Mouse (Mus musculus) adrenal gland, adult 18-20 months (tissue): ENCODE measurements around the gene Thbs3. TPM values are rescaled to one million over a fixed set of nuclear protein-coding genes. Genes with fewer than 3 reads are reported as not detected.

Experiments
- DNase-seq, 2 experiments: peaks; one replicate each; pipeline ENCODE4 v3.0.0; 2021 to 2022; ENCODE audit warnings: low spot score in 2 of 2
- microRNA-seq, 2 experiments: library from miRNA; unstranded; fragments of <30 nt; microRNA quantifications; one replicate each; pipeline ENCODE4 v1.2.0; 2021; ENCODE audit warnings: borderline number of aligned reads in 2 of 2
- total RNA-seq, 2 experiments: library from RNA; stranded (reverse); gene quantifications; 1 replicate in 1 of 2; 2 replicates in 1 of 2; pipeline ENCODE4 v1.2.3; 2021

Thbs3 gene
- total RNA-seq, 2 experiments from 2014 or later, result 7.9 to 14.5 TPM

DNA sequence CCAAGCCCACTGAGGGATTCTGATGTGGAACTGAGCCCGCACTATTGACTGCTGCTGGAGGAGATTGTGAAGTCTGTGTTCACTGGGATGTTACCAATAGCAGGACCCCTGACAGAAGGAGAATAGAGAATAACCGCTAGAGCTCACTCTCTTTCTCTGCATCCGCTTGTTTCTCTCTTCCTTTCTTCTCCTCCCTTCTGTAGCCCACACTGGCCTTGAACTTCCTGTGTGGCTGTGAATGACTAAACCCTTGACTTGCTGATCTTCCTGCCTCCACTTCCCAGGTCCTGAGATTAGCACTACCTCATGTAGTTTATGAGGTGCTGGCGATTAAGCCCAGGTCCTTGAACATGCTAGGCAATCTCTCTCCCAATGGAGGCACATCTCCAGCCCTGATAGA lies 32.5 kb downstream of the Thbs3 start:
- DNase-seq, result no peak

DNA sequence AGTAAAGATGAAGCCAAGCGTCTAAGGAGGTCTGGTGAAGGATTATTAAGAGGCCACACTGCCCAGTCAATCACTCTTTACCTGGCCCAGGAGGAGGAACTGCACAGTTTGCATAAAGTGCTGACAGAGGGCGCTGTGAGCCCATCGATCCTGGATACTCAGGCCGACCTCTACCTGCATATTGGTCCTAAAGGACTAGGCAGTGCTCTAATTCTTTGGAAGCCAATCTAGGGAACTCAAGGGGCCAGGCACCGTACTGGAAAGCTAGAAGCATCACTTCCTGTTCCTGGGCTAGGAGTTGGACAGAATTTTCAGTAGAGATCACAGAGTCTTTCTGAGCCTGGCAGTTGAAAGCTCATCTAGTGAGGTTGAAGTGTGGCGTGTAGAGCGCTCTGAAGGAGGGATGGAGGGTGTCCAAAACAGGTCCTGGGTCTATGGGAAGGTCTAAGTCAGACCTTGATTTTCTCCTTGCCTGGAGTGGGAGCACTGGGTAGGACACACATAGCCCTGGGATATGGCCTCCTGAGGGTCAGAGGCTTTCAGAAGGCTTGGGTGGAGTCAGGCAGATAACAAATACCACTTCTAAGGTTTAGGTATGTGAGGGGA lies 35.6 kb downstream of the Thbs3 start:
- peak; percentile 53 to 54 for DNase-seq

DNA sequence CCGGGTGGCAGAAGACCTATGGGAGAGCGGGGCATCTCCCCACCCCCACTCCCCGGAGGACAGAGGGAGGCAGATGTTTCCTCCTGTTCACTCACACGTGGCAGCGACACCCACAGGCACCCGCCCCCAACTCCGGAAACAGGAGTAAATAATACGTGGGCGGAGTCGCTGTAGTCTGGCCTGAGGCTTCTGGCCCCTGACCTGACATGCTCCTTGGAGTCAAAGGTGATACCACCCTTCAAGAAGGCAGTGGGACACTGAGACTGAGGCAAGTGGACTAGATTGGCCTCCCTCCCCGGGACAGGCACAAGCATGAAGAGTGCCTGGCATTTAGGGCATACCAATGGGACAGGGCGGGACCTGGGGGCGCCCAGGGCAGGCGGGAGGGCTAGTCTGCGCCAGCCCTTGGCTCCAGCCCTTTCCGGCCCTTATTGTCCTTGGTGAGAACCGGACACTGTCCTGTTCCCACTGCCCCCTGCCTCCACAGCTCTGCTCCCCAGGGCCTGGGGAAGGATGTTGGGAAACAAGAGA lies 36.5 kb downstream of the Thbs3 start:
- DNase-seq, result peak in 1 of 2 experiments; percentile 40

GRCm38 (mm10) chr3:89254994-89255393 lies 40.0 kb downstream of the Thbs3 start:
- no peak for DNase-seq

GRCm38 (mm10) chr3:89256177-89256576 lies 41.2 kb downstream of the Thbs3 start:
- DNase-seq, result no peak

DNA sequence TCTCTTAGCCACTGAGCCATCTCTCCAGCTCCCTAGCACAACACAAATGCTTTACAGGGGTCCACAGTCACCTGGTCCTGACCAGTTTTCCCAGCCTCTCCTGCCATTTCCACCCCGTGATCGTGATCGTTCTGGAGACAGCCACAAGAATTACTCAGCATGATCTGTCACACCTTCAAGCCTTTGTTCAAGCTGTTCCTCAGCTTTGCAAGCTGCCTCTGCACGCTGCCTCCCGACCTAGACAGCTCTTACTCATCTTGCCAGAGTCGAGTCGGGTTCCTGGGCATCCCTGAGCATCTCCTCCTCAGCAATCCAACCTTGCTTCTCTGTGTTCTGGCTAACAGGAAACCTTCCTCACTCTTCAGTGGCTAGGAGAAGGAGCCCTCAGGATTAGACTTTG lies 44.1 kb downstream of the Thbs3 start, which contains the start of gene Dpm3:
TSS of gene Dpm3 (plus strand) at position 283 of the 400 bp plus-strand sequence.
- DNase-seq, result no peak

DNA sequence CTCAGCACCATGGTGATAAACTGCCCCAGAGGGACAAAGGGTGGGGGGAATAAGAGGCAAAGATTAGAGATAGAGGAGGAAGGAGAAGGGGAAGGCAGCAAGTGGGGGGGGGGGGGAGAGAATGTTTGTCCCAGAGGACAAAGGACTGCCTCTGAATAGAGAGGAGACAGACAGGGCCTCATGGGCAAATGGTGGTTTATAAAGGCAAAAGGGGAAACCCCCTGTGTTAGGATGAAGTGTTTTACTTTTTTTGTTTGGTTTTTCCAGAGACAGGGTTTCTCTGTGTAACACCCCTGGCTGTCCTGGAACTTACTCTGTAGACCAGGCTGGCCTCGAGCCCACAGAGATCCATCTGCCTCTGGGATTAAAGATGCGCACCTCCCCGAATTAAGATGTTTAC lies 45.2 kb downstream of the Thbs3 start:
- DNase-seq, result no peak

GRCm38 (mm10) chr3:89262417-89262816 lies 47.4 kb downstream of the Thbs3 start:
- no peak for DNase-seq

- peak; percentile 69 to 70 for DNase-seq
Measured at GRCm38 (mm10) chr3:89266439-89266893, 51.5 kb downstream of the Thbs3 start.

DNA sequence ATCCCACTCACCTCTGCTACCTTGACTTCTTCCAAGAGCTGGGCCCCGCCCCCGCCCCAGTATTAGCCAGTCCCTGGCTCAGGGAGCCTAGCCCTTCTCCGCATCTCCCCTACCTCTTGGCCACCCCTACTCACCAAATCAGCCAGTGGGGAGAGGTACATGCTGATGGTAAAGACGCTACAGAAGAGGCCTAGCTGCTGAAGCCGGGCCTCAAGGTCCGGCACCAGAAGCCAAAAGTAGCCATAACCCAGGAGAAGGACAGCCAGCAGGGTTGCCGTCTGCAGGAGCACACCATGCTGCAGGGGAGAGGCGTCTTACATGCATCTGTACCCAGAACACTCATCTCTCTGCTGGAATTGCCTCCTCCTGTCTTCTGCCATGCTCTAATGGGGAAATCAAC lies 53.9 kb downstream of the Thbs3 start:
- DNase-seq, result no peak

GRCm38 (mm10) chr3:89270051-89270755 lies 55.2 kb downstream of the Thbs3 start, which contains the start of gene Slc50a1:
Gene Slc50a1 (minus strand): TSS chr3:89270570.
- DNase-seq, result peak; percentile 86 to 89

DNA sequence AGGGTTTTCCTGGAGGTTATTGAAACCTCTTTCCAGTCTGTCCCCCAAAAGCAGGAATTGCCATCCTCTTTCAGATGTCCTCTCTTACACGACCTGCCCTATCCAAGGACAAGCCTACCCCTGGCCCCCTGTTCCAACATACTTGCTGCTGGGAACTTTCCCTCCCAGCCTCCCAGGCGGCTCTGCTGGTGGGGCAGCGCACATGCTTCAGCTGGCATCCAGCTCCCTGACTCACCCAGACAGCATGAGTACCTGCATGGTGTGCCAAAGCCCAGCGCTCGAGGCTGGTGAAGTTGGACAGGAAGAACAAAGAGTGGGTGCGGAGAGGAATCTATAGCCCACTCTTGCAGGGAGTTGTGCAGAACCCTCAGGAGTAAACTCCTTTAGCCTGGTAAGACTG lies 55.9 kb downstream of the Thbs3 start:
- DNase-seq, result peak; percentile 47 to 49

DNA sequence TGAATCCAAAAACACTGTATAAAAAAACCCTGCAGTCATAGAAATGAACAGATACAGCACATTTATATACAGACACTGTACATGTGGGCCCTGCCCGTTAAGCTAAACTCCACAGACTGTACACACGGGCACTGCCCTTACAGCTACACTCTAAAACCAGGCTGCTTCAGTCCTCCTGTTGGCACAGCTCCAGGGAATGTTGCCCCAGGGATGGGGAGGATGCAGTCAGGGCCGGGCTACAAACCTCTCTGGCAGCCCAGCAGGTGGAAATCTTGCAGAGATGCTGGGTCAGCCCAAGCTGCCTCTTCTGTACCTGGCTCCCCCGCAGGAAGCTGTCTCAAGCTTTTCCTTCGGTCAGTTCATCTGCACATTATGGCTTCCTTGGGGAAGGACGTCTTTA lies 56.8 kb downstream of the Thbs3 start:
- DNase-seq, result no peak

DNA sequence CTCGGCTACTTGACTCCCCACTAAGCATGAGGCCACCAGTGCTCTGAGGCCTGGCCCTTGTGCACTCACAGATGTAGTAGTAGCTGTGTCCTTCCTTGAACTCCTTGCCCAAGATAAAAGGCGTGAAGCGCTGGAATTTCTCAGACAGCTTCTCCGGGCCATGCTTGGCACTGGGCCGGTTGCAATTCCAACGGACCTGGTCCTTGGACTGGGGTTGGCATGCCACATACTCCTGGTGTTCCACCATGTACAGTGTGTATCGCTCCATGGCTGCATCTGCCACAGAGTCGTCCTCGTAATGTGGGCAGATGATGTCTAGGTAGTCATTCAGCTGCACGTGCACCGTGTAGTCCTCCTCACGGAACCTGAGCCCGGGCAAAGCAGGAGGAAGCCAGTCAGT lies 61.1 kb downstream of the Thbs3 start:
- no peak for DNase-seq

Small RNA genes lying within 50 kb of the gene (microRNA-seq; reads per million reads assigned to microRNA genes)
- gene Mir92b, result 46.8 to 66.1 reads per million in 2 experiments

Other genes with a start within 250 kb of the Thbs3 start
- 10 to 100 TPM; 34.5 to 35.7 TPM for gene Rusc1, start 121.9 kb upstream of the Thbs3 start, total RNA-seq
- not detected for gene Gm43738, start 114.1 kb upstream of the Thbs3 start, total RNA-seq
- gene Fdps, start 113.2 kb upstream of the Thbs3 start, total RNA-seq, result 100 to 1,000 TPM; 213 to 346 TPM
- not detected for gene Pklr, start 79.0 kb upstream of the Thbs3 start, total RNA-seq
- gene Hcn3, start 55.0 kb upstream of the Thbs3 start, total RNA-seq, result 1 to 10 TPM; 2.6 to 7.7 TPM
- 10 to 100 TPM; 45.3 to 64.8 TPM for gene Clk2, start 50.4 kb upstream of the Thbs3 start, total RNA-seq
- gene Scamp3, start 37.7 kb upstream of the Thbs3 start, total RNA-seq, result 10 to 100 TPM; 72.1 to 87.0 TPM
- gene Fam189b, start 32.0 kb upstream of the Thbs3 start, total RNA-seq, result 10 to 100 TPM; 15.4 to 16.2 TPM
- 10 to 100 TPM; 57.1 to 61.9 TPM for gene Gba, start 12.3 kb upstream of the Thbs3 start, total RNA-seq
- gene Mtx1, start 11.9 kb downstream of the Thbs3 start, total RNA-seq, result 100 to 1,000 TPM; 141 to 148 TPM
- gene Muc1, start 13.9 kb downstream of the Thbs3 start, total RNA-seq, result under 1 TPM; 0.23 to 0.35 TPM
- gene Krtcap2, start 30.8 kb downstream of the Thbs3 start, total RNA-seq, result 100 to 1,000 TPM; 108 to 123 TPM
- 1 to 10 TPM; 1.7 to 2.9 TPM for gene Trim46, start 31.1 kb downstream of the Thbs3 start, total RNA-seq
- 100 to 1,000 TPM; 119 to 122 TPM for gene Dpm3, start 44.2 kb downstream of the Thbs3 start, total RNA-seq
- 10 to 100 TPM; 40.9 to 52.4 TPM for gene Slc50a1, start 55.4 kb downstream of the Thbs3 start, total RNA-seq
- 10 to 100 TPM; 12.2 to 12.6 TPM for gene Efna1, start 66.0 kb downstream of the Thbs3 start, total RNA-seq
- under 1 TPM in 1 of 2 experiments, not detected in 1; 0.42 TPM for gene Efna3, start 107.8 kb downstream of the Thbs3 start, total RNA-seq
- gene Efna4, start 122.8 kb downstream of the Thbs3 start, total RNA-seq, result 1 to 10 TPM in 1 of 2 experiments, under 1 TPM in 1; 0.43 to 1.1 TPM
- 10 to 100 TPM; 56.3 to 87.6 TPM for gene Adam15, start 134.8 kb downstream of the Thbs3 start, total RNA-seq
- gene Dcst2, start 146.8 kb downstream of the Thbs3 start, total RNA-seq, result under 1 TPM; 0.80 to 0.93 TPM
- gene Dcst1, start 150.1 kb downstream of the Thbs3 start, total RNA-seq, result 1 to 10 TPM in 1 of 2 experiments, under 1 TPM in 1; 0.46 to 1.4 TPM
- gene Zbtb7b, start 179.6 kb downstream of the Thbs3 start, total RNA-seq, result 100 to 1,000 TPM in 1 of 2 experiments, 10 to 100 TPM in 1; 89.7 to 101 TPM
- under 1 TPM in 1 of 2 experiments, not detected in 1; 0.30 TPM for gene Lenep, start 187.6 kb downstream of the Thbs3 start, total RNA-seq
- 10 to 100 TPM; 28.6 to 37.6 TPM for gene Flad1, start 196.7 kb downstream of the Thbs3 start, total RNA-seq
- 10 to 100 TPM; 14.3 to 19.6 TPM for gene Cks1b, start 203.2 kb downstream of the Thbs3 start, total RNA-seq
- 10 to 100 TPM; 75.5 to 87.1 TPM for gene Shc1, start 203.3 kb downstream of the Thbs3 start, total RNA-seq
- 10 to 100 TPM; 40.7 to 40.9 TPM for gene Pygo2, start 215.0 kb downstream of the Thbs3 start, total RNA-seq
- gene Pbxip1, start 221.5 kb downstream of the Thbs3 start, total RNA-seq, result 10 to 100 TPM; 53.2 to 57.8 TPM
- 10 to 100 TPM; 31.4 to 77.1 TPM for gene Pmvk, start 239.4 kb downstream of the Thbs3 start, total RNA-seq